Mouse (Mus musculus) MEL-GATA-1-ER (cell line): Measurements from ENCODE around the gene Mgat1.
A peak's percentile ranks its signal among the peaks of the same experiment; 100 is the strongest.
"Not testable (repeated sequence)": the region's sequence is repeated elsewhere in the genome, so short reads cannot be mapped to it uniquely, and the experiment has no call there.

Experiments
- DNase-seq: peaks from one replicate; pipeline ENCODE4 v3.0.0-alpha.2; 2012; ENCODE audit warnings: low read depth; ENCODE audit errors: extremely low read depth

Gene Mgat1

DNA sequence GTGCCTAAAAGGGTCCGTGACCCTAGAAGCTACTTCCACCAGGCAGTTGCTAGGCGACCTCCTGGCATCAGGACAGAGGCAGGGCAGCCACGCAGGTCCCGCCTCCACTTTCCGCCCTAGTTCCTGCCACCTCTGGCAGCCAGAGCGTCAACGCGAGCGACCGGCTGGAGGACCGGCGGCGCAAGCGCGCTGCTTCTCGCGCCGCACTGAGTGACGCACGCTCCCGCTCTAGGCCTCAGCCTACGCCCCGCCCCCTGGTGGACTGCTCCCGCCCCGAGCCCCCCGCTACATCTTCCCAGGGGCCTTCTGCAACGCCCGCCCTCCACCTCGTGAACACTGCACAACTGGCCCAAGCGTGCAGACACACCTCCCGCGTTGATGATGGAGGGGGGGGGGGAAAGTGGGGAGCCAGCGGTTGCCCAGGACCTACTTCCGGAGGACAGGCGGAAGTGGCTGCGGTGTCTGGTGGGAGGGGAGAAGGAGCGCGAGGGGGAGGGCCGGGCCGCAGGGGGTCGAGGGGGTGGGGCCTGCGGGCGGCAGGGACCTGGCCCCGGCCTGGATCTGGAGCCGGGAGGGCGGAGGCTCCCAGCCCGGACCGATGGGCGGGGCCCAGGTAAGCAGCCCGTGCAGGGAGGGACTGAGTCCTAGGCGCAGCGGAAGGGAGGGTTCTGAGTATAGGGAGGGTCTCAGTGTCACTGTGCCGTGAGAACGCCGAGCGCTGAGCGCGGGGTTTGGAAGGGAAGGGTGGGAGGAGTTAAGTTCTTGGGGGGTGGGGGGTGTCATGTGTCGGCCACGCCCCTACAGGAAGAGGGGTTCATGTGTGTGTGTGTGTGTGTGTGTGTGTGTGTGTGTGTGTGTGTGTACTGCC, at the start of gene Mgat1:
TSS of gene Mgat1 (plus strand) at position 465 of the 868 bp plus-strand sequence.
- DNase-seq = peak; percentile 89

DNA sequence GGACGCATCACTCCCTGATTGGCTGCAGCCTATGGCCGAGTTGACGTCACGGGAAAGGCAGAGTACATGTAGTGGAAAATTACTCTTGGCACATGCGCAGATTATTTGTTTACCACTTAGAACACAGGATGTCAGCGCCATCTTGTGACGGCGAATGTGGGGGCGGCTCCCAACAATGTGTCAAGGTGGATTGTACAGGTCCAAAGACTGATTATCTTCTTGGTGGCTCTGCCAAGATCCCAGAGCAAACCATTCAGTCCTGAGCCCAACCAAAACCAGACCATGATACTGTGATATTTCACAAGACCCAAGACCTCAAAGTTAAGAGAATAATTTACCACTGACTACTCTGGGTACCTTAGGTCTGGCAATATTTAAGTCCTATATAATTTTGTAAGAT, 49.2 kb upstream of the Mgat1 start:
- DNase-seq = not testable (repeated sequence)

DNA sequence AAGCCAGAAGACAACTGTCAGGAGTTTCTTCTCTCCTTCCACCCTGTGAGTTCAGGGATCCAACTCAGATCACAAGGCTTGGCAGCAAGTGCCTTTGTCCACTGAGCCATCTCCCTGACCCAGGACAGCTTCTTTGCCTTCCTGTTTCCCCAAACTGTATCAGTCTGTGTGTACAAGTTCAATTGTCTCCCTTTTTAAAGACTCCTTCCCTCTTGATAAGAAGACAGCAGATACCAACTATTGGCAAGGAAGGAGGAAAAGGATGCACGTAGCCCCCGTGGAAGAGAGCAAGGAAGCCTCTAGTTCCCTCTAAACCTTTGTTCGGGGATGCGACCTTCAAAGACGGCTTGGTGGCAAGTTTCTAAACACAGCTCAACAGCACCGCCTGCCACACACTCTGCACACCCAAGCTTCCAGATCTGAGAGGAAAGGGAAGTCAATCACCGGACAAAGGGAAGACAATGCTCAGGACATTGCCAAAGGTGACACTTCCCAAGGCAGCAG, 48.1 kb upstream of the Mgat1 start:
- no peak for DNase-seq

DNA sequence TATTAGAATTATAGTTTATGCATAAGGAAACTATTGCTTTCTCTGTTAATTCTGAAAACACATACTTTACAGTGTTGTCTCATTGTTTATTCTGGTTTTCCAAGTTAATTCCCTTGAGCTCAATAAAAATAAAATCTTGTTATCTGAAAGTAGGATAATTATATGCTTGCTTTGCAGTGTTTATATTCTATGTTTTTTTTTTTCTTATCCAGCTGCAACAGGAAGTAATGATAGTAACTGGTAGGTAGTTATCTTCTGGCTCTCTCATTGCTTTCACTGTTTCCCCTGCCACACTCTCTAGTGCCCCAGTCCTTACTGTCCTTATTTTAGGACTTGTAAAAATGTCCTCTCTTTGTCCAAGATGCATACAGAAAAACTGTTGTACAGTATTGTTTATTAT, 43.3 kb upstream of the Mgat1 start:
- DNase-seq = no peak

DNA sequence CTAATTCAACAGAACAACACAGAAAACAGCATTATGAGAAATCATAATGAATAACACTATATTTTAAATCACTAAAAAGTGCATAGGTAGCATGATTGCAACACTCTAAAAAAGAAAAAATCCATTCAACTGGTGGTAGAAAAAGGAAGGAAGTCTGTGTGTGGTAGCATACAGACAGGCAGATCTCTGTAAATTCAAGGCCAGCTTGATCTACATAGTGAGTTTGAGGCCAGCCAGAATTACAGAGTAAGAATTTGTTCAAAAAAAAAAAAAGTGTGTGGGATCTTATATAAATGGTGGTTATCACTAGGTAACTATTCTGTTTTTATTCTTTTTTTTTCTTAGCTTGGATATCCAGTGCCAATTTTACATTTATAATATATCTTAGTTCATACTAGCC, 42.8 kb upstream of the Mgat1 start:
- DNase-seq = no peak

DNA sequence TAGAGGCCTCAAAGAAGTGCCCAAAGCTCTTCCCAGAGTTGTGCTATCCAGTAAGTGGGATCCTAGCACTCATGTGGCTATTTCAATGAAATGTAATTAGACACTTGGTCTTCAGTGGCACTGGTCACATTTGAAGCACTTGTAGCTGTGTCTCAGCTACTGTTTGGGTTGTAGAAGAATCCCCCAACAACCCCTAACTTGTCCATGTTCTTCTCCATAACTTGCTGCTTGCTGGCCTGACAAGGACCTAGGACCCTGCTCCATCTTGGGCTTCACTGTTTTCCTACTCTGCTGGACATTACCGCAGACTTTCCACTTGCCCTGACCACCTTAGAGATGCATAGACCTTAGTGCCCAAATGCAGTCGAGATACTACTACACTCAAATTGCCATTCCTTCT, 41.9 kb upstream of the Mgat1 start:
- DNase-seq = peak; percentile 7

DNA sequence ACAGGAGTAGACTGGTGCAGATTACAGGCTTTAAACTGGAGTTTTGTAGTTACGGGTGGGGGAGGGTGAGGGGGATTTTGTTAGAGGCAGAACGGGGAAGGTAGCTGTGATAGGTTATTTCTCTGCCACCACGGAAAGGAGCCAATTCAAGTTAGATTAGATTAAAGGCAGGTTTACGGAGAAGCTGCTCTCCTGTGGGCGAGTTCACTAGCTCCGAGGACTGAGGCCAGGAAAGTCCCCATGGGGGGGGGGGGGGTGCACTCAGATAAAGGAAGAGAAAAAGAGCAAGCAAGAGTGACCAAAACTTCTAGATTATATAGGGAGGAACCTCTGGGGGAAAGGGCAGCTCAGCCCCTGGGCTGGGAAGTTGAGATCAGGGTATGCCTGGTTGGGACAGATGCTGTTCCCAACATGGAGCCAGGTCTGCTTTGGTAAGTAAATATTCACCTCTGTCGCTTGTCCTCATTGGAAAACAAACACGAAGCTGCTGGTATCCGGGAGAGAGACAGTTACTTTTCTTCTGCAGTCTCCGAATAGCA, 41.4 kb upstream of the Mgat1 start:
- DNase-seq = peak; percentile 55

DNA sequence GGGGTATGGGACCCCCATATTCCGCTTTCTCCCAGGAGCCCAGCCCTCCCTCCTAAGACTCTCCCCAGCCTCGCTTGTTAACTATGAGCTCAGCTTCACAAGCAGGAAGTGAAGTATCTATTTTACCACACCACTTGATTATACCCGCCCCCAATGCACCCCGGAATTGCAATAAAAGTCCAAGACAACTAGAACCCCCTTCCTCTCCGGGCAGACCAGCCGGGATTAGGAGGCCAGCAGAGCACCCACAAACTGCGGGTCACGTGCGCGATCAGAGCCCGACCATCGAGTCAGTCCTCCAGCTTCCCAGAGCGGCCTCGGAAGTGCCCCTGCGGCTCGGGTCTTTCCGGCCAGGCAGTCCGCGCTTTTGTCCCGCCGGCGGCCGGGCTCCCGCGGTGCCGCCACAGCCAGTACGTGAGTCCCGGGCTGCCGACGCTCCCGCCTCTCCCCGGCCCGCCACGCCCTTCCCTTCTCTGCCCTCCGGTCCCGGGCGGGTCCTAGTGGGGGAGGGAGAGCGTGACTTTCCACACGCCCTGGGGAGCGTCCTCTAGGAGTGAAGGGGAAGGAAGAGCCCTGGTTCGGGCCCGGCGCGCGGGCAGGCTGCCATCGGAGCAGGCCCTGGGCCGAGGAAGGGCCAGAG, 40.7 kb upstream of the Mgat1 start, which contains the start of gene Zfp62:
TSS of gene Zfp62 (plus strand) at position 164 of the 640 bp plus-strand sequence.
- peak; percentile 92 for DNase-seq

DNA sequence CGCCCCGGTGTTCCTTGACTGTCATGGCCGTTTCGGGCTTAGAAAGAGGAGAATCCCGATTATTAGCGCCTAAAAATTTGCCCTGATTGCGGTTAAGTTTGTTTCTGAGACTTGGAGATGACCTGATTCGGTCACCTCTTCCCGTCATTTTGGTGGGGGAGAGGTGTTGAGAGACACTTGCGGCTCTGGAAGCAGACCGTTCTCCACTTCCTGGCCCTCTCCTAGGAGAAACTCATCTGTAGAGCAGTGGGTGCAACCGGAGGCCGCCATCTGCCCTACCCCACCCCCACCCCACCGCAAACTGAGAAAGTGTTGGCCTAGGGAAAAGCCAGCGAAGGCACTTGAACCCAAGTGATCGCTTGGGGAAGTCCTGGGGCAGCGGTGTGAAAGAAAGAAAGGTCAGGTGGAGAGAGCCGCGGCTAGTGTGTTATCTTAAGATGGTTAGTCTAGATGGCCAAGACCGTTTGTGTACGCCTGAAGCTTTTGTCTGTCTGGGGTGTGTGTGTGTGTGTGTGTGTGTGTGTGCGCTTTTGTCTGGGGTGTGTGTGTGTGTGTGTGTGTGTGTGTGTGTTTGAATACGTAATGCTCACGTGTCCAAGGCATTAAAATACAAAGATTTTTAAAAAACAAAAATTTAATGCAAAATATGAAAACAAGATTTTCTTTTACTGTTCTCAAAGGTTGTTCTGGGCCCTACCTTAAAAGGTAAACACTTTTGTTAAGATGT, 40.1 kb upstream of the Mgat1 start:
- DNase-seq = peak; percentile 50

DNA sequence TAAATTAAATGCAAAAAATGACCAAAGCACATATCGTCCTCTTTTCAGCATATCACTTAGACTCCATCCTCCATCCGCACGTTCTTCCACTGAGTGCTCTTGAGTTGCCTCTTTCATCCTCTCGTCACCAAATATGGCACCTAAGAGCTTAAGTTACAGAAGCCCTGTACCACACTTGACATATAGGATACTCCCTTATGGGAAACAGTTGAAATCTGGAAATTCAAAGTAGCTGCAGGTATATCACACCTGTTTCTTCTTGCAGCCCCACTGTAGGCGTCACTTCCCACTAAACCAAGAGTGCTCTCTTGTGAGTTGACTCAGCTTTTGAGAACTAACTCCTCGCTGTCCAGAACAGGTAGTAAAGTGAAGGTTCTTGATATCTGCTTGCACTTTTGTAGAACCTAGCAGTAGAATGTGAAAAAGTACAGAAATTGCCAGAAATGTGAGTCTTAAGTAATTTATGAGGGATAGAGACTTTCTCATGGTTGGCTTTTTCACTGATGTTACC, 38.9 kb upstream of the Mgat1 start:
- no peak for DNase-seq

DNA sequence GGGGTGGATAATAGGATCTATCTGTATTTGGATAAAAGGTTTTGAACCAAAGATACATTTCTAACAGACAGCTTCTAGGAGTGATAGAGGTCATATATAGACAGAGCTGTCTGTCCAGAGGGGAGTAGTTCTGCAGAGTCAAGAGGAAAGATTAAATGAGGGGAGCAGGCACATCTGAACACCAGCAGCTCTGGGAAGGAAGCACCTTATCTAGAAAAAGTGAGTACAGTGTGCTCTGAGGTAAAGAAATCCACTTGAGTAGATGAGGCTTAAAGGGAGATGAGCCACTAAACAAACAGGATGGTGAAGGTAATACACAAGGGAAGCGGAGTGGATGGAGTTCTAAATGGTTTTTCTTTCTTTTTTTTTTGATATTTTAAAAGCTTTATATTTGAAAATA, 36.5 kb upstream of the Mgat1 start:
- peak; percentile 24 for DNase-seq

DNA sequence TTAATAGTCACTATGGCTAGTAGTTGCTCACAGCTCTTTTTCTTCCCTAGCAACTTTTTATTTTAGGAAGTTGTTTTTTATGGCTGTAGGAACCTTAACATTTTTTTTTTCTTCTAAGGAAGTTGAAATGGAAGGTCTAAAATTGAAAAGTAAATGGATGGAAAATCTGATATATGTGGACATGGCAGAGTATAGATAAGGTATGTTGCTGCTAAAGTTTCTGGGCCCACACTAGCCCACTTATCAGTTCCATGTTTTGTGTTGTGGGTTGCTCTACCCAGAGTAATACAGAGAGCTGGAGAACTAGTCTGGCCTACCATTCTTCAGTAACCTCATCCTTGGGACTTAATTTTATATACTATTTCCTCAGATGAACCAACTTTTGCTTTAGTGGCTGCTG, 31.4 kb upstream of the Mgat1 start:
- peak; percentile 20 for DNase-seq

DNA sequence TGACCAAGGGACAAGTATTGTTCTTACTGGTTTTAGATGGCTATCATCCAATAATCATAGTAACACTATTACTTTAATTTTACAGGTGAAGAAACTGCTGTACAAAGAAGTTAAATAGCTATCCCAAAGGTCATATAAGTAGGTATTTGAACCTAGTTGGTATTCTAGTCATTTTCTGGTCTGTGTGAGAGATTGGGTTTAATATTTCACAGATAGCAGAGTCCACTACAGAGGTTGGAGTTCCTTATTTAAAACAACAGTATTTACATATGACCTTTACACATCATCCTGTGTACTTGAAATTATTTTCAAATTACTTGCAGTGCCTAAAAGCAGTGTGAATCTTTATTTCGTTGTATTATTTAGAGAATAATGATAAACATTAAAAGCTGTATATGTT, 30.5 kb upstream of the Mgat1 start:
- no peak for DNase-seq

DNA sequence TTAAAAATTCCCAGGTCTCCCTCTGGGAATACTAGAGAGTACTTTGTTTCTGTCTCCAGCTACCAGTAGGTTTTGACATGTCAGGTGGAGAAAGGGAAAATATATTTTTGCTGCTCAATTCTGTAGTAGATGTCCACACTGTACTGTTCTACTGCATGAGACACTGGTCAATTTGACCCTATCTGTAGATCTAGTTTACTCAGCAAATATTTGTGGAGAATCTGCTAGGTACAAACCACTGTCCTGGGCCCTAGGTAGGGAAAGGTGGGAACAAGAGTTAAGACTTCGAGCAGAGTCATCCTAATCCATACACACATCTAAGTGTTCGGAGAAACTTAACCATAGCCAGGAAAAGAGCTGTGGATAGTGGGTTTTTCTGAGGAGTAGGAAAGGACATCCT, 24.7 kb upstream of the Mgat1 start:
- no peak for DNase-seq

DNA sequence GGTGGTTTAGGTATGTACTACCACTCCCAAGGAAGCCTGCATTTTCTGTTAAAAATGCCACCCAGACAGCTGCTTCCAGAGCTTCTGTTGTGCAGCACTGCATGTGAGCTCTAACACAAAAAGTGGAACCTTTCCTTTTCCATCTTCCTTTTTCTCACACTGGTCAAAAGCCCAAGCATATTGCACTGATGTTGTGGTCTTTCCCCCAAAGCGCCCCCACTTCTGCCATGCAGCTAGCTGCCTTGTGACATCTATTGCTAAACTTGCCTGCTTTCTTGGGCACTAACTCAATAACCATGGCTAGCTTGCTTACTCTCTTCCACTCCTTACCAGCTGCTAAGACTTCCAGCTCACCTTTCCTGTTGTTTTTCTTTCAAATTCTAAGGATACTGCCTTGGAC, 19.5 kb upstream of the Mgat1 start:
- no peak for DNase-seq

DNA sequence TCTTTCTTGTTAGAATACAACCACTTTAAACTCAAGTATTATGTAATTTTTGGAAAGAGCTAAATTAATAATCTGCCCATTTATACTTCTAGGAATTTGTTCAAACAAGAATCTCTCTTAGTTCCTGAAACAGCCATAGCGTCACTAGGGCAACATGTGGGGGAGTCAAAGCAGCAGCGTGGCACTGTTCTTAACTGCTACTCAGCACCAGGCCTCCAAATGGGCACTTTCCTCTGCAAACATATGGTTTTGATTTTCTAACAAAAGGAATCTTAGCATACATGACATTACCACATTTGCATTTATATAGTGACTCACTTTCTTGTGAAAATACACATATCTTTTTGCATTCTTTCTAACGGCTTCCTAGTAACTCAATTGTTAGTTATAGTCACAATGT, 11.2 kb upstream of the Mgat1 start:
- no peak for DNase-seq

DNA sequence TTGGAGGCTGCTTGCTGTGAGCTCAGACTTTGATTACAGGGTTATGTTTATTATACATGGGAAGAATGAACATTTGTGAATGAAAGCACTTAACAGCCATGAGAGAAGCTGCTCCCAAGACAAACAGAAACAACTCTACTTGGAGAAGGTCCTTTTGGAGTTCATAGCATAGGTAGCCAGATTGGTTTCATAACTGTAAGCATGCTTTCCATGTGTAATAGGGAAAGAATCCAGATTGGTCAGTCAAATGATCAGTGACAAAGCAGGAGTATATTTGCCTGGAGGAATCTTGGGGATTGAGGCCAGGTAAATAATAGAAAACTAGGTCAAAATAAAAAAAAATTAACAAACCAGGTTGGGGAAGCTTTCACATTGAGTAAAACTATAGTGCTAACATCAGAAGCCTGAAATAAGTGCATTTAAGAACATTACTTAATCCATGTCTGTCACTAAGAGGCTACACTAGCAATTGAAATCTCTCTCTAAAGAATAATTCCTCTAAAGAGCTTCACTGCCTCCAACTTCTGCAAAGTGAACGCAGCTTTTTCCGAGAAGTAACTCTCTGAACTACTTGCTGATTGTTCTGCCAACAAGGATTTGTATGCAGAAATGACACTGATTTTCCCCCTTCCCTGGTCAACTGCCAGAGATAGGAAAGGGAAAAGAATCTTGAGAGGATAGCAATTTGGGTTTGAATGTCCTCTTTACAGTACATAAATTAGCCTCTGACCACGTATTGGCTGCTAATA, 8.4 kb upstream of the Mgat1 start:
- DNase-seq = no peak

DNA sequence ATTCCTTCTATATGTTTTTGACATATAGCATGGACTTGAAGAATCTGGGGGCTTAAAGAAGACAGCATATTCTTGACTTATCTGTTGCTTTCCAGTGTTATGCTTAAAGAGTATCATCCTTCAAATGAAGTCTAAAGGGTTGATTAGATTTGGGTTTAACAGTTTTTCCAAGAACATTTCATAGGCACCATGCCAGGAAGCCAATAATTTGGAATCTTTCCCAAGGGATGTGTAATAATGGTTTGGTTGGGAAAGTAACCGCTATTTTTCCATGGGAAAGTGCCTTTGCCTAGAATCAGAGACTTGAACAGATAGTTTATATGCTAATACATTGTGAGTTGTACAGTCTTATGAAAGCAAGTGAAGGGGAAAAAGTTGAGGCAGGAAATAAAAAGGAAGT, 7.1 kb upstream of the Mgat1 start:
- no peak for DNase-seq

DNA sequence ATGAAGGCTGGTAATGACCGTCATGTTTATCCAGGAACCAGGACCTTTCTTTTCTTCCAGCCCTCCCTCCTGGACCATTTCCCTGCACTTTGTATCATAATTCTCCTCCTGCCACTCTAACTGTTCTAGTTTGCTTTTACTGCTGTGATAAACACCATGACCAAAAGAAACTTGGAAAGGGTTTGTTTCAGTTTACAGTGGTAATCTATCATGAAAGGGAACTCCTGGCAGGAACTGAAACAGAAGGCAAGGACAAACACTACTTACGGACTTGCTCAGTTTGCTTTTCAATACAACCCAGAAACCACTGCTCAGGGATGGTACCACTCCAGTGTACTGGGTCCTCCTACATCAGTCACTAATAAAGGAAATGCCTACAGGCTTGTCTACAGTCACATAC, 6.5 kb upstream of the Mgat1 start:
- no peak for DNase-seq

DNA sequence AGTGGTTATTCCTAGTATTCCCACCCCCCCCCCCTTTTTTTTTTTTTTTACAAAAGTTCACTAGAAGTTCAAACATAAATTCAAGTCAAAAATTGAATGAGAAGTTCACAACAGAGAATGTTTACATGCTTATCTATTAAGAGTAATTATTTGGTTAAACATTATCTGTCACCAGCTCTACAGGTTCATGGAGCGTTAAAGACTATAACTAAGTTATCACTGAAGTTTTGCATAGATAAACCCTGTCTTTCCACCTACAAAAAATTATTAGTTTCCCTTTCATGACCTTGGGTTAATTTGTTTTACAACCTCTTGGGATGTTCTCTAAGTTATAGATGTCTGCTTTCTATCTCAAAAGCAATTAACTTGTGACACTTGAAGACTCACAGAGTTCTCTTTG, 3.7 kb upstream of the Mgat1 start:
- no peak for DNase-seq

DNA sequence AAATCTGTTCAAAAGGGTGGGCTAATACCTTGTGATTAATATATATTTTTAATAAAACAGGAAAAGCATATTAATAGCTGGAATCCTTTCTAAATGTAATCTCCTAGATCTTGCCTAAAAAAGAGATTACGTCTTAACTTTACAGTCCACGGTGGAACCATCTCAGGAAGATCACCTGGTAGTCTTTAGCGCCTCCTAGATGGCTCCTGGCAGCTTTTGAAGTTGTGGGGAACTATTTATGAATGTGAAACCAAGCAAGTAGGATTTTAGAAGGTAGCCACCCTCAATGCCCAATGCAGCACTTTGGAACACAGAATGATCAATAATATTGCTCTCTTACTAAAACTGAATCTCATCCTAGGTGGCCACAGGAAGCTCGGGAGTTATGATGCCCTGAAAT, 3.1 kb upstream of the Mgat1 start:
- DNase-seq = no peak
